Mouse (Mus musculus): ENCODE results near the gene Gm12569.

Gm12569 gene

DNA sequence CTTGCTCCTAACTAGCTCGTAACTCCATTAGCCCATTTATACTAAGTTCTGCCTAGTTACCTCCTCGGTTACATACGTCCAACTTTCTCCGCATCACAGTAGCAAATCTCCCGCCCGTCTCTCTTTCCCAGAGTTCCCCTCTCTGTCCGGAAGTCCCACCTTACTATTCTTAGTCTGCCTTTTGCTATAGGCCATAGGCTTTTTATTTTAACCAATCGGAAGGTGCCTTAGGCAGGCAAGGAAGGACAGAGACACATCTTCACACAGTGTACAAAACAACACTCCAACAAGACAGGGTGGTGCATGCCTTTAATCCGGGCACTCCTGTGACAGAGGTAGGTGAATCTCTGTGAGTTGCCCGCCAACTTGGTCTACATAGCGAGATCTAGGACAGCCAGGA, at the start of gene Gm12569:
Gene Gm12569 (plus strand): TSS at position 166 of the 400 bp plus-strand sequence.
- DNase-seq (ENCODE audit: low read depth, low spot score), result no peak

DNA sequence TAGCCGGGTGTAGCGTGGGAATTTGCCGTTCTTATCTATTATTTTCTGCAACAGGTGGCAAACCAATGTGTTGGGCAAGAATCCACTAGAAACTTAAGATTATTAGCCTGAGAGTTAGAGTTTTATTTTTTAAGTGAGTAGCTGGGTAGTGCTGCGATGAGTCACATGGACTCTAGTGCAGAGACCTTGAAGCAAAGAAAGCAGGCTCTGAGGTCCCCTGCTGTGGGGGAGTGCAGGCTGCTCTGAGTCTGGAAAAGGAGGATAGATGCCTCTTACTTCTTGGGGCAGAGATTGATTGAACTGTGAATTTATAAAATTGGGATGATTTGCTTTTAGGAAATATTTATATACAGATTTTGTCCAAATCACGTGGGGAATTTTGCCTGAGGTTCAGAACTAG, 17.5 kb upstream of the Gm12569 start:
- DNase-seq (ENCODE audit: low read depth, low spot score), result no peak

DNA sequence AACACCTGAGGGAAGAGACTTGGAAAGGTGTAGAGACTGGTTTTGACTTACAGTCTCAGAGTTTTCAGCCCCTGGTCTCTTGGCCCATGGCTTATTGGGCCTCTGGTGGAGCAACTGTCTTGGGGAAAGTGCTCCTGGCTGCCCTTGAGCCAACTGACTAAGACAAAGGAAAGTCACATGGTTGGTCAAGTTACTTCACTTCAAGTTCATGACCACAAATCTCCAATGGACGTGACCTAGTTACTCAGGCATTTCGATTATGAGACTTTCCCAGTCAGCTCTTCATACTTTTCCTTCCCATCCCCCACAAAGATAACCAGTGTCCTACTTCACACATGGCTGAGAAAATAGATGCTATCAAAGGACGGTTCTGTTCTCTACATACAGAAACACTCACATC, 12.5 kb upstream of the Gm12569 start:
- DNase-seq (ENCODE audit: low read depth, low spot score), result no peak

DNA sequence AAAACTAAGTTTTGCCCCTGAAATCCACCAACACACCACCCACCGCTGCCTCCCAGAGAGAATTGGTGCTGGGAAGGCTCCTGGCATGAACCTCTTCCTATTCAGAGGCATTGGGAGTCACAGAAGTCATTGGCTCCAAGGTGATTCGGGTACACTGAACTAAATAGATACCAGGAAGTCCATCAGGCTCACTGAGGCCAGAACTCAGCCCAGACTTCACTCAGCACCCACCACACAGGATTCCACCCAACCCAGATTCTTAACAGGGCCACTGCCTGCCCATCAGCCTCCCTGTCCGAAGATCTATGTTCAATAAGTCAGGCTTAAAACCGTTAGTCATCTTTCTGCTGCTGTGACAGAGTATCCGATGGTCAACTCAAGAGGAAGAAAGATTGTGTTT, 8.8 kb upstream of the Gm12569 start:
- no peak for DNase-seq (ENCODE audit: low read depth, low spot score)

DNA sequence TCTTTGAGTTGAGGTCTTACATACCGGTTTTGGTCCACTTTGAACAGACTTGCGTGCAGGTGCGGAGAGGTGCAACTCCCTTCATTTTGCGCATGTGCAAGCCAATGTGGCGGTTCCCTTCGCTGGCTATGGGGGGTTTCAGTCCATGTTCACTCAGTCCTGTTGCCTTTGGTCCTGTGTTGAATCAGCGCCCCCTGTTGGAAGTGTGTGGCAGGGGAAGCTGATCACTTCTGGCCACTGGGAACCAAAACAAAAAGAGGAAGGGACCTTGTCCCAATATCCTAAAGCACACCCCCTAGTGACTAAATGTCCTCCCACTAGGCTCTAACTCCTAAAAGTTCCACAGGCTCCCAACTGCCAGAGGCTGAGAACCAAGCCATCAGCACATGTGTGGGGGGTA, 6.3 kb upstream of the Gm12569 start:
- no peak for DNase-seq (ENCODE audit: low read depth, low spot score)

DNA sequence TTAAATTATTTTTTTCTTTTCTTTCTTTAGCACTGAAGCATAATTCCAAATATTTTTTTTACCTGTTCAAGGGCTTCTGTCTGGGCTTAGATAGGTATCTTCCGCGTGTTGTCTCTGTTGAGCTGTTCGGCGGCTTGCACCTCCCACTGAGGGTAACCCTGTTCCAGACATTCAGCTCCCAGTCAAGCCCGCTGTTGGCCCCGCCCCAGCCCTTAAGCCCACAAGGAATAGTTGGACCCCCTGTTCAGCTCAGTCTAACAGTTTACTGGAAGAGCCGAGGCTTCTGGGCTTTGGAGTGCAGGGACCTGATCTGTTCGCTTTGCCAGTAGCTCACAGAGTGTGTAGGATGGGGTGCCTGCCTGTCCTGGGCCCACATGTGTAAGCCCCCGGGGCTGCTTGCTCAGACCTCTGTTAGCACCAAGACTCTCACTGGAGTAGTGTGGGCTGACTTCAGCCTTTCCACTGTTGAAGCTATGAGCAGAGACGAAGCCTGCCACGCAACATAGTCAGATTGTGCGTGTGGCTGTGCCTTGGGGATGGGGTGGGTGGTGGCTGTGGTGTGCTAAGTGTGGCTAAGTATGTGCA, 785 bp upstream of the Gm12569 start:
- DNase-seq (ENCODE audit: low read depth, low spot score), result no peak

GRCm38 (mm10) chr11:51227104-51227503, 6.8 kb downstream of the Gm12569 start:
- DNase-seq (ENCODE audit: low read depth, low spot score), result no peak

DNA sequence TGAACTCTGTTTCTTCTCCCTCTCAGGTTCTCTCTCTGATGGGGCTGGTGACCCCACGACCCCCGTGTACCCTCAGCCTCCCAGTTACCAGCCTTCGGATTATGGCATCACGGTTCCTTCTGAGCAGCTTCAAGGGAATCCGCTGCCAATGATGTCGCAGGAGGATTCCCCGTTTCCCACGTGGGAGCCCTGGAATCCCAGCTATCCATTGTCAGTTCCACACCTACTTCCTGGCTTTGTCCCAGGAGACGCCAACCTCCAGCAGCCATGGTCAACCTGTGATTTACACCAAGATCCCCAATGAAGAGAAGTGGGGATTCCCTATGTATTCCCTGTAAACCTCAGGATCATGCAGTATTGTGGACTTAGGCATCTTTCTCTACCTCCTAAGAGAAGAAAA, 14.4 kb downstream of the Gm12569 start:
- DNase-seq (ENCODE audit: low read depth, low spot score), result no peak

GRCm38 (mm10) chr11:51242897-51243296, 22.6 kb downstream of the Gm12569 start:
- DNase-seq (ENCODE audit: low read depth, low spot score), result no peak

DNA sequence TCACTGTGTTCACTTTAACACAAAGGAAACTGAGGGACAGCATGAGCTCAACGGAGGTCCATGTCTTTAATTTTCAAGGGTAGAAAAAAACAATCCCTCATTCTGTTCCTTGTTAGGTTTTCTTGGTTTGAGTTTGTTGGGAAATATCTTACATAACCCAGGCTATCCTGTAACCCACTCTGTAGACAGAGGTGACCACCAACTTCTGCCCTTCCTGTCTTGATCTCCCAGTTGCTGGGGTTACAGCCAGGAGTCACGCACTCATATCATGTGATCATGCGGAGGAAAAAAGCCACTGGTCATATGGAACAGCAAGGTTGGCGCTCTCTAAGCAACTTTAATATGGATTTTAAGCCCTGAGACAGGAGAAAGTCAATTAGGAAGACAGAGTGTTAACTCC, 36.7 kb downstream of the Gm12569 start:
- no peak for DNase-seq (ENCODE audit: low read depth, low spot score)

DNA sequence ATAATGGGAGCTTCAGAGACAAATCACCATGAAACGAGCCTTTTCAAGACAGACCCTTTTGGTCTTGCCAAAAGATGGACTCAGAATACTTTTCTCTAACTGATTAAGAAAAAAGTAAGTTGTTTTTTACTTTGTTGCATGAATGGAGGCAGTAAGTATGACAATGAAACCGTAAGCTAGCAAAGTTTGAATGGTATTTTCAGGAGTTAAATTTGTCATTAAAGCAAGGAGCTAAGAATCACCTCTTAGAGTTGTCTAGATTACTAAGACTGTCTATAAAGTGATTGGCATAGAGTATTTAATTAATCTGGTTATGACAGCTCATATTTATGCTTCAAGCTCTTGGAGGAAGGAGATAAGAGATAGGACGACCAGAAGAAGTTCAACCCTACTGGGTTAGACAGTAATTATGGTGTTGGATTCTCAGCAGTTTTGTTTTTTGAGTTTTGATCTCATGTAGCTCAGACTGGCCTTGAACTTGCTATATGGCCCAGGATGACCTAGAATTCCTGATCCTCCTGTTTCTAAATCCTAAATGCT, 41.5 kb downstream of the Gm12569 start, which contains the start of gene Clk4:
Gene Clk4 (plus strand): TSS at position 51 of the 540 bp plus-strand sequence.
- peak; percentile 4 for DNase-seq (ENCODE audit: low read depth, low spot score)

DNA sequence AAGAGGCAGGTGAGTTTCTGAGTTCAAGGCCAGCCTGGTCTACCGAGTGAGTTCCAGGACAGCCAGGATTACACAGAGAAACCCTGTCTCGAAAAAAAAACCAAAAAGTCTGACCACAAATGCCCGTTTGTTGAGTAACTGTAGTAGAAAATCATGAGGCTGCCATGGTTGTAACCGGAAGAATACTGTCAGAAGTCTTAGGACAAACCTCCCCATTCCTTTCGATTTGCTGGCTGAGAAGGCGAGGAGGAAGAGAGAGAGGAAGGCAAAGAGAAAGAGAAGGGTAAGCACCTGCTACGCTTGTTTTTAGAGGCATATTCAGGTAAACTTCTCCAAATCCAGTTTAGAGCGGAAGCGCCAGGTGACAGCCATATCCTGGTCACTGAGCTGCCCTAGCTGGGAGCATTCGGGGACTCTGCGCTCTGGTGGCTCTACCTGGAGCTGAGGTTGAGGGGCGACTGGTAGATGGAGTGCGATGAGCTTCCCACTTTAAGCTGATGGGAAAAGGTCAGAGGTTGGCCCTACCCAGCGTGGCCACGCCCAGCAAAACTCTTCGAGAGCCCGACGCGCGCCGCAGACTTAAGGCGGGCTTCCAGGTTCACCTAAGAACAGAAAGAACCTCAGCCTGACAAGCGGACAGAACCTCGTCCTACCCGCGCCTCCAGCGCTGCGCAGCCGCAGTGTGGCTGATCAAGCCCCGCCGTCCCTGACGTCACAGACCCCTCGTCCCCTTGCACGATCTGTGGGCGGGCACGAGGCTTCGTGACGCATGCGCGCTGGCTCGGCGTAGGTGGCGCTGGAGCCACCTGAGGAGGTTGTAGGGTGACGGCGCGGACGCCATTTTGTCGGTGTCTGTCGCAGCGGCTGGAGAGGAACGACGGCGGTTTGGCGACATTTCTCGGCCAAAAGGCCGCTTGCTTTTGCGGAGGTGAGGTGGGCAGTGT, 42.3 kb downstream of the Gm12569 start, which contains the start of gene BC049762:
Gene BC049762 (minus strand): TSS at position 705 of the 944 bp plus-strand sequence.
- DNase-seq (ENCODE audit: low read depth, low spot score), result peak; percentile 98

DNA sequence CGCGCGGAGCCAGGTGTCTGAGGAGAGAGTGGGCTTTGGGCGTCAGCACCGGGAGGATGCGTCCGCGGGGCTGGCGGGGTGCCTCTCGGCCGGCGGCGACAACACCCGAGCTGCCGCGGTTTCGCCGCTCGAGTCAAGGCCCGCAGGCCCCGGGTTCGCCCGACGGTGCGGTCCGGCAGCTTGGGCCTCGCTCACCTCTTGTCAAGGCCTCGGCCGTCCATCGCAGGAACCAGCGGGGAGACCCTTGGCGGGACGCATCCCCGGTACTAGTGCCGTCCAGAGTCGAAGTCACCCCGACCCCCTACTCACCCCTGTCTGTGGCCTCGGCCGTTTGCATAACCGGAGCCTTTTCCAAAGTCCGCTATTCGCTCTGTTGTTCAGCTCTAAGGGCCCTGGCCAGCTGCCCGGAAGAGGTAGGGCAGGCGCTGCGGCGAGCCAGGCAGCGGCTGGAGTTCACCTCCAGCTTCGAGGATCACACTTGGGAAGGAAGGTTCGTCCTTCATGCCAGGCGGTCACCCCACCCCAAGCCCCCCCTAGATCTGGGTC, 43.1 kb downstream of the Gm12569 start:
- DNase-seq (ENCODE audit: low read depth, low spot score), result no peak

DNA sequence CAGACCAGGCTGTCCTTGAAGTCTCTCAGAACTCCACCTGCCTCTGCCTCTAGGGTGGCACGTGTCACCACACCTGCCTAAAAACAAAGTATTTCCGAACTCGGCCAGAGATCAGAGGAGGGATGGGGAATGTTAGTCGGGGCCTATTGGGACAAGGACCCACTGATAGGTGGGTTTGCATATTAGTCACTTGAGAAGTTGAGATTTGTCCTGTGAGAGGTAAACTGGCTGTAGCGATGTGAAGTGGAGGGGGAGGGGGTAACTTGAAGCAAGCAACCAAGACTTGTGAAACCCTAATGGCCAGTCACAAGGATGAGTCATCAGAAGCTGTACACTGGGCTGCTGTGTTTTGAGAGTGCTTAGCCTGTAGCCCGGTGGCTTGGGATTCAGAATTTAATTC, 44.1 kb downstream of the Gm12569 start:
- DNase-seq (ENCODE audit: low read depth, low spot score), result peak; percentile 45

GRCm38 (mm10) chr11:51265326-51265725, 45.1 kb downstream of the Gm12569 start:
- peak; percentile 46 for DNase-seq (ENCODE audit: low read depth, low spot score)

DNA sequence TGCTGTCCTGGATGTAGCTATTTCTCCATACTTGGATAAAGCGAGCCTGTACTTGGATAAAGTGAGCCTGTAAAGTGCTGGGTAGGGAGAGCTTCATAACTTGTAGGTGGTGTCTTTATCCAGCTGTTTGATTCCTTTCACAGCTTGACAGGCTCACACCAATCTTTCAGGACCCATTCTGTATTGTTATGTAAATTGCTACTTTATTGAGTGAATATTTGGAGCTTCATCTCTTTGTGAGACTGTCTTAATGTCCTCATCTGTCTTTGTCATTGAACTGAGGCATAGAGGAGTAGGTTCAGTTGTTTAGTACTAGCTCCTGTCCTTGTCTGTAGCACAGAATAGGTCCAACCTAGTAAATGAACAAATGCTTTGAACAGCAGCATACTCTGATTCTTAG, 54.1 kb downstream of the Gm12569 start:
- DNase-seq (ENCODE audit: low read depth, low spot score), result no peak

Measured in c-Kit-negative CD71-positive TER-119-positive erythroid progenitor cells, embryonic 14.5 days (primary cell).